Comparison of ENCODE assay signal across 9 mouse cellular contexts in genomic region chr1:155989387-155989786, GRCm38 (mm10). TPM values are rescaled to one million over a fixed set of nuclear protein-coding genes. Genes with fewer than 3 reads are reported as not detected.
A peak's percentile ranks its signal among the peaks of the same experiment; 100 is the strongest.
DNase-seq lines count a peak whose midpoint lies in the region; ATAC-seq lines count a peak whose summit lies in the region.
"Had no signal": no experiment of that assay in that cellular context is flagged by ENCODE, and none has a peak within 500 bp of the region (broad histone marks: within the 10 kb centered on the region; RNA-seq: fewer than 3 reads in every experiment).

No protein-coding gene starts in this region.

- DNase-seq in embryo, embryonic 11 days: peak; percentile 19
- no peak for DNase-seq in embryo, embryonic 9.5 days (ENCODE audit: extremely low spot score)
- peak; percentile 30 for DNase-seq in kidney, postnatal 14 days
- DNase-seq in kidney, adult 18-20 months: no peak
- DNase-seq in testis, postnatal 10 days (ENCODE audit: low spot score): peak; percentile 54
- DNase-seq in testis, postnatal 14 days (ENCODE audit: low spot score): no peak
- peak; percentile 59 for DNase-seq in yolk sac, embryonic 10.5 days (ENCODE audit: low spot score)
- DNase-seq: liver, postnatal 0 days had no signal

- ATAC-seq in activated CD4-positive, CD25-positive, alpha-beta regulatory T cell, adult 4 months: no peak
- ATAC-seq: liver, postnatal 0 days had no signal

RNA-seq across cellular contexts. Expression of gene Cep350, which starts 16.3 kb away (rescaled TPM):
- 1 to 10 TPM; 9.6 to 9.7 TPM for polyA plus RNA-seq in activated CD4-positive, CD25-positive, alpha-beta regulatory T cell, adult 4 months (2017; shearing (Covaris generic))

RNA-seq across cellular contexts. Expression of gene Tor1aip2, which starts 45.8 kb away (rescaled TPM):
- polyA plus RNA-seq in activated CD4-positive, CD25-positive, alpha-beta regulatory T cell, adult 4 months (2017; shearing (Covaris generic)): 10 to 100 TPM; 42.7 to 47.7 TPM

RNA-seq across cellular contexts. Expression of gene Tor1aip1, which starts 46.9 kb away (rescaled TPM):
- polyA plus RNA-seq in activated CD4-positive, CD25-positive, alpha-beta regulatory T cell, adult 4 months (2017; shearing (Covaris generic)): 100 to 1,000 TPM; 102 to 103 TPM

Comparison
In these comparisons a context has a peak if more than half of its experiments do, and no peak if none do; other contexts are left out.
1. DNase-seq: peak in embryo, embryonic 11 days (single experiment), kidney, postnatal 14 days (single experiment), testis, postnatal 10 days (single experiment) and yolk sac, embryonic 10.5 days (single experiment); none in embryo, embryonic 9.5 days (single experiment), kidney, adult 18-20 months (single experiment) and testis, postnatal 14 days (single experiment).